Mouse (Mus musculus) spleen, postnatal 36 days (tissue): Measurements from ENCODE around the gene Papss2.

ENCODE experiments used
- DNase-seq, 2 experiments: peaks; one replicate each; pipeline ENCODE4 v3.0.0; 2022; ENCODE audit warnings: low spot score in 2 of 2, mixed read lengths in 1 of 2

Gene Papss2

GRCm38 (mm10) chr19:32595506-32596286, at the start of gene Papss2:
Gene Papss2, plus strand, starts transcription at chr19:32595790.
- DNase-seq: peak; percentile 20 to 26

- no peak for DNase-seq
Measured at GRCm38 (mm10) chr19:32547396-32547795, 48.2 kb upstream of the Papss2 start.

GRCm38 (mm10) chr19:32548202-32548601, 47.4 kb upstream of the Papss2 start:
- no peak for DNase-seq

DNA sequence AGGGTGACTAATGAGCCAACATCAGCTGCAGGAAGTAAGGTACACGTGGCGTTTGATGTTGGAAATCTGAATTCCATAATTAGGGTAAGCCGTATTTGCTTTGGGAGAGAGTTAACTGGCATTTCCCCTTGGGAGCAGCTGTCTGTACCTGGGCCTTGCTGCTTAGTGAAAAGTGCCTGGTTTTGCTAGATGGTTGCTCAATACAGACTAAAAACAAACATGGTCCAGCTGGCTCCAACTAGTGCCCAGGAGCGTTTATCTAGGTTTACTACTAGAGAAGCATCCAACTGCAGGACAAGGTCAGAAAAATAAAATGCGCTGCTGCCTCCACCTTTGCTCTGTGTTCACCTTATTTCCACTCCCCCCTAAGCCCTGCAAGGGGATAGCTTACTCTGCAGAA, 45.1 kb upstream of the Papss2 start:
- no peak for DNase-seq

DNA sequence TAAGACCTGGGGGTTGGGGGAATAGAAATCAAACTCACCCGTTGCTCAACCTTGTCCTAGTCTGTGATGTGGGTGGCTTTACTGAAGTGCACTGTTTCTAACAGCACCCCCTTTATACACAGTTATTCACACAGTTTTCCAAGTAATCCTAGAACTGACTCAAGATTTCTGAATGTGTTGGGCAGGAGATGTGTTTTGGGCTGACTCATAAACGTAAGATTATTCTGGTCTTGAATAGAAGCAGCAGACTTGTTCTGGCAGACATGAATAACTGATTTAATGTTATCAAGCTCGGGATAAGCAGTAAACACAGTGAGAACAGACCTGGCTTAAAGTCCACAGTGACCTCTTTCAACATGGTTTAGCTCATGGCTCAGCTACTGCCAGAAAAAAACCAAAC, 44.1 kb upstream of the Papss2 start:
- no peak for DNase-seq

DNA sequence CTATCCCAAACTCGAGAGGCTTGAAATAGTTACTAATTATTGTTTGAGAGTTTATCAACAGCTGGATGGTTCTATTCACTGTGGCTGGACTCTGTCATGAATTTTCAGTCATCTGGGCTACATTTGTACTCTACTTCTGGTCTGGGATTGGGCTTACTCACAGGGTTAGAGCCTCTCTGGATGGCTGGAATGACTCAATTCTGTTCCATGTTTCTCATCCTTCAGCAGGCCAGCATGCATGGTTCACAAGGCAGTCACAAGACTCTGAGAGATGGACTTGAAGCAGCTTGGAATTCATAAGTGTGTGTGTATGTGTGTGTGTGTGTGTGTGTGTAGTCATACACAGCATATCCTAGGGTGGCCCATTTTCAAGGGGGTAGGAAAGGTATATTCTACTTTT, 43.5 kb upstream of the Papss2 start:
- DNase-seq: no peak

DNA sequence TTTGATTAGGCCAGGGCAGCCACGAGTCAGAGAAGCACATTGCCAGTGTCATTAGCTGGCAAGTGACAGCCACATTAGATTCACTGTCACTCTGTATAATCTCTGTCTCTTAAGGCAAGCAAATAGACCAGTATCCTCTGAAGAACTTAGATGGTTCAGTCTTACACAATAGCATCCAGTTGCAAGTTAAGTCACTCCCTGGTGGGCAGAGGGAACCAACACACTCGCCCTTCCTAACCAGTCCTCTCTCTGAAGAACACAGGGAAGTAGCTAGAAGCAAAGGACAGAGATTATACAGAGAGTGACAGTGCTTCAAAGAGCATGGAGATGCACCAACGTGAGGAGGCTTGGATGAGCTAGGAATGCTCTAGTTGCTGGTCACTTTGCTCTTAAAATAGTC, 42.3 kb upstream of the Papss2 start:
- no peak for DNase-seq

DNA sequence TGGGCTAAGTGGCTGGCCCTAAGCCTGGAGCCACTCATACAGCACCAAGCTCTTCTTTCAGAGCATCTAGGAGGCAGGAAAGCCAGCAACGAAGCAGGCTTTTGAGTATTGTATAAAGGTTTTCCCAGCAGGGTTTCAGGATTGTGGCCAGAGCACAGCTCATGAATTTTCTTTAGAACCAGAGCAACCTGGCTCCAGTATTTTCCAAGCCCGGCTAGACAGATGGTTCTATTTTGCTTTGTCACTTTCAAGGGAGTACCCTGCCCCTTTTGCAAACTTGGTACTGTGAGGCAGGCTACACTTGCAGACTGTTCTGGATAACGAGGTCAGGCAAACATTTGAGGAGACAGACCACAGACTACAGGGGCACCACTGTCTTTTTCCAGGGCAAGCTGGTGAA, 40.3 kb upstream of the Papss2 start:
- DNase-seq: no peak

DNA sequence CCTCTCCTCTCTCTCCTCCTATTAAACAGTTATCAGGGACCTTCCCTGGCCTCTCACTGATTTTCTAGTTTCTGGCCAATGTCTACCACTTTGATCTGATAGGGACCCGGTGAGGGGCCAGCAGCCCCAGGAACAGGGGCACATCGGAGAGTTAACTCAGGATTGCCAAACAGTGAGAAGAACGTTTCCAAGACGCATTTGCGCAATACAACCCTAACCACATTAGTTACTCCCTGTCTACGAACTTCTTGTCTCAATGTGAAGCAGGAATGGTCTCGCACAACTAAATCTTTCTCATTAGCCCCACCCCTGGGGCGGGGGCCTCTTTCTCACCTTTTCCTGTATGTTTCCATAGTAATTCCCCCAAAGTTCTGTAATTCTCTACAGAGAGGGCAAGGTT, 28.6 kb upstream of the Papss2 start:
- no peak for DNase-seq

DNA sequence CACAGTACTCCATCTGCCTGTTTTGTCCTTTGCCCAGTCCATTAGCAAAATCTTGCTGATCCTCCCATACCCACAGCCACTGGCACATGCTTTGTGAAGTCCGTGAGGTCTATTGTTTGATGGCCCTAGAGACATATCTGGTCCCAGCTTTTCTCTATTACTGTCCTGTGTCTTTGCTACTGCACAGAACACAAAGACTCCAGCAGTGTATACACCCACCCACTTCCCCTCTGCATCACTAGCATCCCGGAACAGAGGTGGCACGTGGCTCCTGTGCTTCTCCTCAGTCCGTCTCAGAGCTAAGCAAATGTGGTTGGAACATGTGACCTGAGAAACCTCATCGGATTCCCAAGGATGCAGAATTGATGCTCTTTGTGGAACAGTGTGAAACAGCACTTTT, 28.1 kb upstream of the Papss2 start:
- DNase-seq: no peak

DNA sequence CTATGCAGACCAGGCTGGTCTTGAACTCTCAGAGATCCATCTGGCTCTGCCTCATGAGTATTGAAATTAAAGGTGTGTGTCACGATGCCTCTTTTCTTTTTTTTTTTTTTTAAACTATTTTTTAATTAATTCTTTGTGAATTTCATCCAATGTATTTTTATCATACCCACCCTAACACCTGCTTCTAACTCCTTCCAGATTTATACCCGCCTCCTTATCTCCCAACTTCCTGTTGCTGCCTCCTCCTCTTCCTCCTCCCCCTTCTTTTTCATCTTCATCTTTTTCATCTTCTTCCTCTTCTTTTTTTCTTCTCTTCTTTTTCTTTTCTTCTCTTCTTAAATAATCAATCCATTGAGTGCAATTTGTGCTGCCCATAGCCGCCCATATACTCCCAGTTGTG, 27.1 kb upstream of the Papss2 start:
- DNase-seq: no peak

GRCm38 (mm10) chr19:32568961-32569653, 26.5 kb upstream of the Papss2 start:
- DNase-seq: no peak

GRCm38 (mm10) chr19:32569725-32570124, 25.9 kb upstream of the Papss2 start:
- no peak for DNase-seq

DNA sequence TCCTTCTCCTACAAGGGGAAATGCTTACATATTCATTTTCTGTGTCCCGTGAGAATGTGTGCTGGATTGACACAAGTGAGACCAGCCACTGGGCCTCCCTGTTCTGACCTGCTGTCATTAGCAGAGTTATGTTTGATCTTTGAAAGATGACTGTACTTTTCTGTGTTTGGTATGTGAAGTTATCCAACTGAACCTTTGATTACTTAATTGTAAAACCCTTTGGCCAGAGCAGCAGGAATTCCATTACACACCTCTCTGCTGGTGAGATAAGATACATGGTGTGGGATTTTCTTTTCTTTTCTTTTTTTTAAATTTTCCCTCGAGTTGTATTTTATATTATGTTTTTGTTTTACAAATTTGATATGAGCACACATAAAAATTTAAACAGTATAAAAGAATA, 23.4 kb upstream of the Papss2 start:
- DNase-seq: no peak

- DNase-seq: no peak
Measured at GRCm38 (mm10) chr19:32573259-32573658, 22.3 kb upstream of the Papss2 start.

DNA sequence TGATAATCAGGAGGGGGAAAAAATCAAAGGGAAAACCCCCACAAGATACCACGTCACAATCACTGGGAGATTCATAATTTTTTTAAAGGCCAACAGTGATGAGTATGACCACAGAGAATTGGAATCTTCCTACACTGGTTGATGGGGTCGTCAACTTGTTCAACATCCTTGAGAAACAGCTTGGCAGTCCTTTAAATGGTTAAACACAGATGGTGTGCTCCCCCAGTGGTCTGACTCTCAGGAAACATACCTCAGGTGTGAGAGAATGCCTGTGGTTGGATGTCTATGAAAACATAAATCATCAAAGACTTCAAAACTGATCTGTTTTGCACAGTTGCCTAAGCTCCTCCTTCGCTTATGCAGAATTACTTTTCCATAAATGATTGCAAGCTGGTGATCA, 20.7 kb upstream of the Papss2 start:
- DNase-seq: no peak

GRCm38 (mm10) chr19:32577749-32578148, 17.8 kb upstream of the Papss2 start:
- no peak for DNase-seq

GRCm38 (mm10) chr19:32583091-32583766, 12.4 kb upstream of the Papss2 start:
- no peak for DNase-seq

DNA sequence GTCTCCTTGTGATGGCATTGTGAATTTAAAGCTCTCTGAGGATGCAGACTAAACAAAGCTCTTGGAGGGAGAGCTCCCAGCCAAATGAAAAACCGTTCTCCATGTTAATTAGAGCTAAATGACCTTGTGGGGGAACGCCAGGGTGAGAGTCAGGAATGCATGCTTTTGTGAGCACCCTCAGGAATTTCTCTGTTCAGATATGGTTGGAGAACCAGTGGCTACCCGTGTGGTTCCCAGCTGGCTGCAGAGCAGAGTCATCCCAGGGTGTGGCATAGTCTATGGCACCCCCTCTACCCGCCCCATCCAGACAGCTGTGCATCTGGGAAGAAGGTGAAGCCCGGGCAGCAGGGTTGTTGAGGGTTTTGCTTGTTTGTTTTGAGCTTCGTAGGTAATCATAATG, 7.9 kb upstream of the Papss2 start:
- DNase-seq: no peak

GRCm38 (mm10) chr19:32592749-32593148, 2.8 kb upstream of the Papss2 start:
- no peak for DNase-seq

- no peak for DNase-seq
Measured at GRCm38 (mm10) chr19:32593870-32594269, 1.7 kb upstream of the Papss2 start.

GRCm38 (mm10) chr19:32595131-32595505, 472 bp upstream of the Papss2 start:
- DNase-seq: no peak

- no peak for DNase-seq
Measured at GRCm38 (mm10) chr19:32599006-32599405, 3.4 kb downstream of the Papss2 start.
